Mouse (Mus musculus): ENCODE measurements around the gene Lrrc73.

Lrrc73 gene

GRCm38 (mm10) chr17:46259675-46260074, 6.3 kb downstream of the Lrrc73 start:
- DNase-seq (ENCODE audit: extremely low read depth, low read depth), result no peak

GRCm38 (mm10) chr17:46262201-46262694, 8.9 kb downstream of the Lrrc73 start:
- no peak for DNase-seq (ENCODE audit: extremely low read depth, low read depth)

- no peak for DNase-seq (ENCODE audit: extremely low read depth, low read depth)
Measured at GRCm38 (mm10) chr17:46265502-46265901, 12.2 kb downstream of the Lrrc73 start.

- DNase-seq (ENCODE audit: extremely low read depth, low read depth), result no peak
Measured at GRCm38 (mm10) chr17:46265918-46266618, 12.7 kb downstream of the Lrrc73 start.

- no peak for DNase-seq (ENCODE audit: extremely low read depth, low read depth)
Measured at GRCm38 (mm10) chr17:46266986-46267385, 13.7 kb downstream of the Lrrc73 start.

- no peak for DNase-seq (ENCODE audit: extremely low read depth, low read depth)
Measured at GRCm38 (mm10) chr17:46267511-46267910, 14.2 kb downstream of the Lrrc73 start.

- DNase-seq (ENCODE audit: extremely low read depth, low read depth), result no peak
Measured at GRCm38 (mm10) chr17:46268026-46268720, 14.8 kb downstream of the Lrrc73 start.

GRCm38 (mm10) chr17:46269771-46270534, 16.6 kb downstream of the Lrrc73 start:
- DNase-seq (ENCODE audit: extremely low read depth, low read depth), result no peak

- no peak for DNase-seq (ENCODE audit: extremely low read depth, low read depth)
Measured at GRCm38 (mm10) chr17:46272058-46272457, 18.7 kb downstream of the Lrrc73 start.

GRCm38 (mm10) chr17:46272675-46273074, 19.3 kb downstream of the Lrrc73 start:
- no peak for DNase-seq (ENCODE audit: extremely low read depth, low read depth)

GRCm38 (mm10) chr17:46273803-46274236, 20.5 kb downstream of the Lrrc73 start:
- no peak for DNase-seq (ENCODE audit: extremely low read depth, low read depth)

- no peak for DNase-seq (ENCODE audit: extremely low read depth, low read depth)
Measured at GRCm38 (mm10) chr17:46274465-46274864, 21.1 kb downstream of the Lrrc73 start.

GRCm38 (mm10) chr17:46275034-46275433, 21.7 kb downstream of the Lrrc73 start:
- no peak for DNase-seq (ENCODE audit: extremely low read depth, low read depth)

GRCm38 (mm10) chr17:46275506-46275905, 22.2 kb downstream of the Lrrc73 start:
- DNase-seq (ENCODE audit: extremely low read depth, low read depth), result no peak

GRCm38 (mm10) chr17:46277586-46277985, 24.3 kb downstream of the Lrrc73 start:
- no peak for DNase-seq (ENCODE audit: extremely low read depth, low read depth)

GRCm38 (mm10) chr17:46278011-46278765, 24.9 kb downstream of the Lrrc73 start:
- no peak for DNase-seq (ENCODE audit: extremely low read depth, low read depth)

GRCm38 (mm10) chr17:46282483-46283123, 29.3 kb downstream of the Lrrc73 start, which contains the start of gene Tjap1:
Tjap1 (minus strand) TSS chr17:46283026.
- DNase-seq (ENCODE audit: extremely low read depth, low read depth), result peak; percentile 49

- peak; percentile 27 for DNase-seq (ENCODE audit: extremely low read depth, low read depth)
Measured at GRCm38 (mm10) chr17:46283140-46283539, 29.8 kb downstream of the Lrrc73 start.

- DNase-seq (ENCODE audit: extremely low read depth, low read depth), result no peak
Measured at GRCm38 (mm10) chr17:46283911-46284310, 30.6 kb downstream of the Lrrc73 start.

- no peak for DNase-seq (ENCODE audit: extremely low read depth, low read depth)
Measured at GRCm38 (mm10) chr17:46284653-46285052, 31.3 kb downstream of the Lrrc73 start.

- no peak for DNase-seq (ENCODE audit: extremely low read depth, low read depth)
Measured at GRCm38 (mm10) chr17:46285407-46285806, 32.1 kb downstream of the Lrrc73 start.
